Mouse (Mus musculus) monocyte, adult 2 months (primary cell): ENCODE data around the gene Olfr809.

Source experiments
- DNase-seq, 2 experiments: peaks; one replicate each; pipeline ENCODE4 v3.0.0; 2022; ENCODE audit warnings: low spot score in 2 of 2, low read depth in 1 of 2

The Olfr809 gene

DNA sequence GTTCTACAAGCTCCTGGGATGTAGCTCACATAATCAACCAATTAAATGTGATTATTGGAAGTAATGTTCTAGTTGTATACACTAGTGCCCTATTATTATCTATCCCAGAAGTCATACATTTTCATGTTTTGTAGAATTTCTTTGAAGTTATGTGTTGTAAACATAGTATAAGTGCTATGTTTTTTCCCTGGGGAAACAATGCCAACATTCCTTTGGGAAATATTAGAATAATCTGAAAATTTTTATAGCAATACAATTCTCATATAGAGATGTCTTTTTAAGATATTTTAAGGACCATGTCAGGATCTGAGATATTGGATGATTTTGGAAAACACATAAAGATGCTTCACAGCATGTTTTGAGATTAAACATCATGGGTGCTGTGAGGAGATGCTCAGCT is at the start of gene Olfr809:
Gene Olfr809 (plus strand): TSS at position 301 of the 400 bp plus-strand sequence.
- DNase-seq, result no peak

DNA sequence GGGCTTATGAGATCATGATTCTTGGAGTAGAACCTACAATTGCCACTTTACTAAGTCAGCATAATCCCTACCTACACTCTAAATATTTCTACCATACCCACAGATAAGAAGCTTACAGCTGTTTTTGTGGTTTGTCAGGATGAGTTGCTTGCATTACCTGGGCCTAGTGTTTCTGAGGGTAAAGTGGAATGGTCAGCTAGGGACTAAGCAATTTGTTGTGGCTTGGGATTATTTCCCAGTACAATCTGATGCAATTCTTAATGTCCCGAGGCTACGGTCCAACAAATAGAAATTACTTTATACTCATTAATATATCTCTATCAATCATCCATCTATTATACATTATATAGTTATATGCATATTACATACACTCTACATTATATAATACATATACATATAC is 45.2 kb upstream of the Olfr809 start, which contains the start of gene Olfr805:
Gene Olfr805 (minus strand): TSS at position 101 of the 400 bp plus-strand sequence.
- no peak for DNase-seq

DNA sequence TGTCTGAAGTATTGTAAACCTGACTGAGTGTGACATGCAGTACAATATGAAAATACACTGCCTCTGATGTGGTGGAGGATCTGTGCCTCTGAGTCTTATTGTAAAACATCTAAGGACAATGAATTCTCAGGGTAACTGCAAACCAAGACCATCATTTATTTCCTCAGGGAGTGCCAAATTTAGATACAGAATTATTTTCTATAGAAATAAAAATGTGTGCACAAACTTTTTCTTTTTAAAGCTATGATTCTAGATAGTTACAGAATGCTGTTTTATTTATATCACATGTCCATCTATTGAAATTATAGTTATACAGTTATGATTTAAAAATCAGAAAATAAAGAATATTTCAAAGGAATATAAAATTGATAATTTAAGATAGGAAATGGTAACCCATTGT is 32.6 kb upstream of the Olfr809 start, which contains the start of gene Olfr806:
Gene Olfr806 (minus strand): TSS at position 101 of the 400 bp plus-strand sequence.
- no peak for DNase-seq

DNA sequence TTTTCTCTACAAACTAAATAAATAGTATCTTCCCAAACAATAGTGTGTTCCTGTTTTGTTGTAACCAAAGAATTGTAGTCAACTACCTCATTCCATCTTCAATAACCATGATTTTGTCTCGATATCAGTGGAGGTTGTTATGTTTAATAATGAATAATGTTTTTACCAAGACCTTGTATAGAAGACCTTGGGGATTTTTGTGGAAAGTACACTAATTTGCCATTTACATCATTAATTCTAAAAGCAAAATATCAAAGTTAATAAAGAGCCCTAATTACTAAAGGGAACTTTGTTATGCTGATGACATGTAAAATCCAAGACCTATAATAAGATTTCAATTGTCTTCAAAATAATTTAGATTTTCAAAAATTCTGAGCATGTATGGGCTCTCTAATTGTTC is 16.7 kb upstream of the Olfr809 start, which contains the start of gene Olfr807:
Gene Olfr807 (minus strand): TSS at position 101 of the 400 bp plus-strand sequence.
- DNase-seq, result no peak

DNA sequence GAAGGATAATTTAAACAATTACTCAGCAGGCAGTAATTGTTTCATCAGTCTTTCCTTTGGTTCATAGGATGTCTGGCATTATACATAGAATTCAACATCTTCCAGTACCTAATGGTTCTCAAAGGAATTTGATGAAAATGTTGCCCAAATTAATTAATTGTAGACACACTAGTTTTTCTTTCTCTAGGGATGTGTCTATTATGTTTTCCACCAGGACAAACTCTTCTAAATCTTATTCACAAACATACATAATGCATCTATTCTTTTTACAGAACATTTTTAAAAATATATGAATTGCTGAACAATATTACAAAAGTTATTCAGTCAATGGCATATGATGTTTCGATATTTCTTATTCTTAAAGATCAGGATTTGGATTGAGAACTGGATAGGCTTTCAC is 9.3 kb upstream of the Olfr809 start, which contains the start of gene Olfr808:
Gene Olfr808 (plus strand): TSS at position 301 of the 400 bp plus-strand sequence.
- no peak for DNase-seq

DNA sequence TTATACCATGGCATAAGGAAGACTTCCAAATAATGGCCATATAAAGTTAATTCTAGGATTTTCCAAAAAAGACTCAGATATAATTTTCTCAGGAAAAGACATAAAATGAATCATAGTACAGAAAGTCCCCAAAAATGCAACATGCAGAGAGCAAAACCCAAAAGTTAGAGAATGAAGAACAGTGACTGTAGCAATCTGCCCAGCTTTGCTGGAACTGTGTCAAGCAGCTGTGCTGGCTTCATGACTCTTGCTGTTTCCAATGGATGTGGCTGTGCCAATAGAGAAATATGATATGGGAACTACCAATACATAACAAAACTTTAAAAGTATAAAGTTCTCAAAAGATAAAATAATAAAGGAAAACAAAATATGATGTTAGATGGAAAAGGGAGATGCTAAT is 3.7 kb downstream of the Olfr809 start:
- DNase-seq, result no peak

DNA sequence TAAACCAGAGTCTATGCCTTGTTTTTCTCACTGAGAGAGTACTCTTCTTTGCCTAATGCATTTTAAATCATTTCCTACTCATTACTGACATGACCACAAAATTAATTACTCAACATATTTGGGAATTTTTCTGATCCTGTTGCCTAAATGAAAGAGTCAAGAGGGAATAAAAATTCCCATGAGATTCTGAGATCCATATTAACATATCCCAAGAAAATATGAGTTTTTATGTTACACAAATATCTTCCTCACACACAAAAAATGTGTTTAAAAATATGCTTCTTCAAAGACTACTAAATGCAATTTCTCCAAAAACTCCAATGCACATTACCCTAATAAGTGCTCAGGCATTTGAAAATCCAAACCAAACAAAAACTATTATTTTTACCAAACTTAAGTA is 20.4 kb downstream of the Olfr809 start, which contains the start of gene Olfr810:
Gene Olfr810 (minus strand): TSS at position 101 of the 400 bp plus-strand sequence.
- no peak for DNase-seq

DNA sequence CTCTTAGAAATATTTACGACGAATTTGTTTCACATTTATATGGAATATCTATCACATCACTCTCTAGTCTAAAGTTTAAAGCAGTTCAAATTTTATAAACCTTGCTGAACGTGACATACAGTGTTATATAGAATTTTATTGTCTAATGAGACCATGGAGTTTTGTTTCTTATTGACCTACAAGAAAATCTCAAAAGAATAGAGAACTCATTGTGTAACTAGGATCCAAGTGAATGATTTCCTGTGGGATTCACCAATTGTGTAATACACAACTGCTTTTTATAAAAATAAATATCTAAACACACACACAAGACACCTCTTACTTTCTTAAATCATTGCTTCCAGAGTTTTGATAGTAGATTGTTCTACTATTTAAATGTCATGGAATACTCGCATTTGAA is 29.9 kb downstream of the Olfr809 start, which contains the start of gene Olfr811:
Gene Olfr811 (minus strand): TSS at position 101 of the 400 bp plus-strand sequence.
- DNase-seq, result no peak
